Mouse (Mus musculus) myocyte (in vitro differentiated cells): ENCODE measurements around the gene Olfr247.
"Not testable (repeated sequence)": the region's sequence is repeated elsewhere in the genome, so short reads cannot be mapped to it uniquely, and the experiment has no call there.

Experiments used
- CEBPB ChIP-seq: IDR thresholded peaks from 2 replicates; pipeline ENCODE4 v1.6.1; 2011; ENCODE audit warnings: mild to moderate bottlenecking, moderate library complexity; ENCODE audit not compliant: poor library complexity, insufficient read depth, severe bottlenecking
- E2F4 ChIP-seq: IDR thresholded peaks from one replicate; pipeline ENCODE4 v1.6.1; 2011; ENCODE audit warnings: mild to moderate bottlenecking, control low read depth, moderate library complexity; ENCODE audit not compliant: insufficient read depth
- MYOD1 ChIP-seq, 3 experiments: IDR thresholded peaks; one replicate each; pipeline ENCODE4 v1.6.1; 2011; ENCODE audit warnings: control low read depth in 2 of 3, low read depth in 2 of 3, mild to moderate bottlenecking in 2 of 3, moderate library complexity in 1 of 3; ENCODE audit not compliant: insufficient read length in 2 of 3, control insufficient read depth in 1 of 3
- MYOG ChIP-seq, 3 experiments: IDR thresholded peaks; one replicate each; pipeline ENCODE4 v1.6.1; 2011; ENCODE audit warnings: control low read depth in 2 of 3, low read depth in 2 of 3, mild to moderate bottlenecking in 2 of 3; ENCODE audit not compliant: insufficient read length in 2 of 3, control insufficient read depth in 1 of 3, insufficient read depth in 1 of 3
- POLR2A ChIP-seq: IDR thresholded peaks from one replicate; pipeline ENCODE4 v1.6.1; 2011; ENCODE audit warnings: low read depth, mild to moderate bottlenecking, control low read depth, moderate library complexity; ENCODE audit not compliant: insufficient read length
- POLR2AphosphoS2 ChIP-seq: IDR thresholded peaks from one replicate; pipeline ENCODE4 v1.6.1; 2011; ENCODE audit warnings: low read depth, control low read depth; ENCODE audit not compliant: insufficient read length
- REST ChIP-seq: IDR thresholded peaks from one replicate; pipeline ENCODE4 v1.6.1; 2011; ENCODE audit warnings: mild to moderate bottlenecking, control low read depth, moderate library complexity; ENCODE audit not compliant: insufficient read depth, insufficient read length
- TCF12 ChIP-seq: IDR thresholded peaks from one replicate; pipeline ENCODE4 v1.6.1; 2011; ENCODE audit warnings: mild to moderate bottlenecking, control low read depth; ENCODE audit not compliant: poor library complexity, insufficient read depth, severe bottlenecking
- TCF3 ChIP-seq: IDR thresholded peaks from one replicate; pipeline ENCODE4 v1.6.1; 2011; ENCODE audit warnings: low read depth, control low read depth; ENCODE audit not compliant: insufficient read length
- USF1 ChIP-seq: IDR thresholded peaks from one replicate; pipeline ENCODE4 v1.6.1; 2011; ENCODE audit warnings: low read depth, mild to moderate bottlenecking, control low read depth, moderate library complexity

- not testable (repeated sequence) for TF ChIP-seq TCF12; POLR2A; POLR2AphosphoS2; MYOG (IDR thresholded peaks at IDR 0.05; ENCODE audit: control insufficient read depth in 1 of 3, insufficient read depth in 1 of 3, insufficient read length in 2 of 3, low read depth in 2 of 3); MYOD1 (IDR thresholded peaks at IDR 0.05; ENCODE audit: control insufficient read depth in 1 of 3, insufficient read length in 2 of 3, low read depth in 2 of 3); CEBPB; REST; USF1; TCF3; E2F4
These were observed 29.4 kb upstream of the Olfr247 start for GRCm38 (mm10) chr10:130005366-130005765.
